ENCODE assay signal across 7 mouse cellular contexts in genomic region chr1:58018856-58019255, GRCm38 (mm10). TPM values are rescaled to one million over a fixed set of nuclear protein-coding genes. Genes with fewer than 3 reads are reported as not detected.
DNase-seq lines count a peak whose midpoint lies in the region; ATAC-seq lines count a peak whose summit lies in the region.

Gene Kctd18, minus strand, starts transcription at chr1:58018956.

- 92% methylated on average over 7 of the region's 7 CpGs for WGBS in lung, embryonic 15.5 days
- 92% methylated on average over 7 of the region's 7 CpGs for WGBS in embryonic facial prominence, embryonic 15.5 days
- WGBS in neural tube, embryonic 15.5 days = 95% methylated on average over 7 of the region's 7 CpGs

- no peak within 1 kb of the TSS for H3K4me3 ChIP-seq in lung, embryonic 15.5 days
- H3K4me3 ChIP-seq in embryonic facial prominence, embryonic 15.5 days (replicated peaks) = no peak within 1 kb of the TSS
- H3K4me3 ChIP-seq in neural tube, embryonic 15.5 days (replicated peaks) = no peak within 1 kb of the TSS

- no peaks in the 10 kb centered on the region for H3K9me3 ChIP-seq in lung, embryonic 15.5 days
- H3K9me3 ChIP-seq in embryonic facial prominence, embryonic 15.5 days (replicated peaks) = no peaks in the 10 kb centered on the region
- no peaks in the 10 kb centered on the region for H3K9me3 ChIP-seq in neural tube, embryonic 15.5 days (replicated peaks)

- H3K27me3 ChIP-seq in lung, embryonic 15.5 days = no peaks in the 10 kb centered on the region
- no peaks in the 10 kb centered on the region for H3K27me3 ChIP-seq in embryonic facial prominence, embryonic 15.5 days
- H3K27me3 ChIP-seq in neural tube, embryonic 15.5 days (replicated peaks) = no peaks in the 10 kb centered on the region

- no peak for ATAC-seq in lung, embryonic 15.5 days (ENCODE audit: borderline replicate concordance, extremely low read depth, low FRiP score, low TSS enrichment)
- ATAC-seq in embryonic facial prominence, embryonic 15.5 days (ENCODE audit: insufficient number of reproducible peaks, low FRiP score, low TSS enrichment, low read depth) = no peak
- no peak for ATAC-seq in neural tube, embryonic 15.5 days (ENCODE audit: low FRiP score)
- ATAC-seq in frontal cortex, adult (ENCODE audit: low TSS enrichment) = no peak

- H3K4me1 ChIP-seq in lung, embryonic 15.5 days = no peaks in the 10 kb centered on the region
- no peaks in the 10 kb centered on the region for H3K4me1 ChIP-seq in embryonic facial prominence, embryonic 15.5 days
- no peaks in the 10 kb centered on the region for H3K4me1 ChIP-seq in neural tube, embryonic 15.5 days

- H3K27ac ChIP-seq in lung, embryonic 15.5 days = no peak within 1 kb of the TSS
- H3K27ac ChIP-seq in embryonic facial prominence, embryonic 15.5 days (replicated peaks) = no peak within 1 kb of the TSS
- no peak within 1 kb of the TSS for H3K27ac ChIP-seq in neural tube, embryonic 15.5 days (replicated peaks)

- DNase-seq in lung, postnatal 36 days = no peak
- DNase-seq in layer of hippocampus, postnatal 25 days (ENCODE audit: extremely low spot score in 1 of 2, low spot score in 1 of 2) = no peak
- DNase-seq in urinary bladder, postnatal 14 days (ENCODE audit: low spot score) = no peak

- H3K4me2 ChIP-seq in lung, embryonic 15.5 days = no peak within 1 kb of the TSS
- H3K4me2 ChIP-seq in embryonic facial prominence, embryonic 15.5 days (replicated peaks) = no peak within 1 kb of the TSS
- no peak within 1 kb of the TSS for H3K4me2 ChIP-seq in neural tube, embryonic 15.5 days

- no peak within 1 kb of the TSS for H3K9ac ChIP-seq in lung, embryonic 15.5 days
- no peak within 1 kb of the TSS for H3K9ac ChIP-seq in embryonic facial prominence, embryonic 15.5 days
- no peak within 1 kb of the TSS for H3K9ac ChIP-seq in neural tube, embryonic 15.5 days (replicated peaks)

- peaks cover 77% of the 10 kb centered on the region for H3K36me3 ChIP-seq in lung, embryonic 15.5 days
- peaks cover 36% of the 10 kb centered on the region for H3K36me3 ChIP-seq in embryonic facial prominence, embryonic 15.5 days
- H3K36me3 ChIP-seq in neural tube, embryonic 15.5 days = peaks cover 7% of the 10 kb centered on the region; the same call in 1 of the 2 replicates

RNA-seq across cellular contexts. Expression of gene Kctd18, which starts in this region (rescaled TPM):
- polyA plus RNA-seq in lung, embryonic 15.5 days (2015; fragmentation: Nextera tagmentation; extraction: Ambion mirVana) = 16.8 and 17.7 TPM in 2 replicates
- 20.4 and 21.6 TPM in 2 replicates for polyA plus RNA-seq in embryonic facial prominence, embryonic 15.5 days (2015; fragmentation: Nextera tagmentation; extraction: Ambion mirVana)
- total RNA-seq in layer of hippocampus, postnatal 25 days (2021) = 10 to 100 TPM; 14.9 to 20.2 TPM
- 24.8 and 25.4 TPM in 2 replicates for polyA plus RNA-seq in neural tube, embryonic 15.5 days (2015; fragmentation: Nextera tagmentation; extraction: Ambion mirVana)
